Mouse (Mus musculus) MEL (cell line): ENCODE measurements at regions not wholly inside any gene's neighbourhood (a gene's known extent, or its start where the extent isn't known, plus 50 kb on each side); places are given as distances from the start of the nearest gene placed in this dataset.

ENCODE experiments used
- DNase-seq: peaks from one replicate; pipeline ENCODE4 v3.0.0; 2011; ENCODE audit warnings: low read depth, low spot score
- H3K27ac ChIP-seq: 2 replicates; pipeline ENCODE4 v1.5.1; 2012; ENCODE audit warnings: low read depth, mild to moderate bottlenecking, control low read depth, low read length, moderate library complexity; ENCODE audit not compliant: control insufficient read depth
- H3K27me3 ChIP-seq, 2 experiments: fragments of 150-350 bp in 1 of 2; sonication (generic) in 1 of 2; 2 replicates each; pipeline ENCODE4 v1.6.1; 2012; ENCODE audit warnings: low read length in 2 of 2, mild to moderate bottlenecking in 2 of 2, improper control_type of control experiment in 1 of 2, moderate library complexity in 1 of 2; ENCODE audit not compliant: insufficient read depth in 2 of 2, control insufficient read depth in 1 of 2
- H3K36me3 ChIP-seq, 2 experiments: 2 replicates each; pipeline ENCODE4 v1.6.1; 2012 to 2014; ENCODE audit warnings: low read length in 2 of 2, improper control_type of control experiment in 1 of 2, inconsistent platforms in 1 of 2, mild to moderate bottlenecking in 1 of 2; ENCODE audit not compliant: insufficient read depth in 2 of 2, control insufficient read depth in 1 of 2
- H3K4me1 ChIP-seq, 2 experiments: fragments of 150-350 bp in 1 of 2; sonication (generic) in 1 of 2; 2 replicates each; pipeline ENCODE4 v1.6.1; 2012; ENCODE audit warnings: low read length in 2 of 2, improper control_type of control experiment in 1 of 2, mild to moderate bottlenecking in 1 of 2; ENCODE audit not compliant: insufficient read depth in 2 of 2, control insufficient read depth in 1 of 2
- H3K4me3 ChIP-seq, 2 experiments: fragments of 150-350 bp in 1 of 2; sonication (generic) in 1 of 2; 2 replicates each; pipeline ENCODE4 v1.5.1; 2012; ENCODE audit warnings: low read depth in 2 of 2, low read length in 2 of 2, mild to moderate bottlenecking in 2 of 2, moderate library complexity in 2 of 2, control low read depth in 1 of 2, improper control_type of control experiment in 1 of 2; ENCODE audit not compliant: control insufficient read depth in 1 of 2, insufficient read depth in 1 of 2
- H3K79me2 ChIP-seq: 2 replicates; pipeline ENCODE4 v1.6.1; 2012; ENCODE audit warnings: mild to moderate bottlenecking, low read length, moderate library complexity; ENCODE audit not compliant: control insufficient read depth, poor library complexity, insufficient read depth
- H3K9ac ChIP-seq: 2 replicates; pipeline ENCODE4 v1.6.1; 2012; ENCODE audit warnings: low read depth, mild to moderate bottlenecking, control low read depth, low read length, moderate library complexity; ENCODE audit not compliant: control insufficient read depth, poor library complexity, severe bottlenecking
- H3K9me3 ChIP-seq: fragments of 150-350 bp; sonication (generic); replicated peaks from 2 replicates; pipeline ENCODE4 v1.6.1; 2012; ENCODE audit warnings: mild to moderate bottlenecking, low read length, improper control_type of control experiment, moderate library complexity; ENCODE audit not compliant: insufficient read depth
- BHLHE40 ChIP-seq: IDR thresholded peaks from 2 replicates; pipeline ENCODE4 v1.6.1; 2012; ENCODE audit warnings: low read depth, mild to moderate bottlenecking, inconsistent platforms, low read length, improper control_type of control experiment, borderline replicate concordance
- CHD1 ChIP-seq: IDR thresholded peaks from 2 replicates; pipeline ENCODE4 v1.6.1; 2012; ENCODE audit warnings: low read depth, mild to moderate bottlenecking, inconsistent platforms, low read length, improper control_type of control experiment
- CTCF ChIP-seq, 3 experiments: IDR thresholded peaks in 2 of 3; conservative IDR thresholded peaks in 1 of 3; 2 replicates each; pipeline ENCODE4 v1.5.1; 2011 to 2012; ENCODE audit warnings: low read length in 3 of 3, low read depth in 2 of 3, mild to moderate bottlenecking in 2 of 3, improper control_type of control experiment in 1 of 3, inconsistent platforms in 1 of 3, mixed read lengths in 1 of 3, moderate library complexity in 1 of 3; ENCODE audit not compliant: control insufficient read depth in 1 of 3, insufficient read depth in 1 of 3, poor library complexity in 1 of 3, severe bottlenecking in 1 of 3
- E2F4 ChIP-seq: IDR thresholded peaks from 2 replicates; pipeline ENCODE4 v1.6.1; 2011; ENCODE audit warnings: low read depth, low read length, improper control_type of control experiment, borderline replicate concordance
- ELF1 ChIP-seq: IDR thresholded peaks from 2 replicates; pipeline ENCODE4 v1.6.1; 2014; ENCODE audit warnings: low read depth, mild to moderate bottlenecking, inconsistent platforms, low read length, improper control_type of control experiment, moderate library complexity
- ETS1 ChIP-seq: IDR thresholded peaks from 2 replicates; pipeline ENCODE4 v1.6.1; 2012; ENCODE audit warnings: low read depth, mild to moderate bottlenecking, inconsistent platforms, low read length, improper control_type of control experiment, moderate library complexity
- GATA1 ChIP-seq: IDR thresholded peaks from 2 replicates; pipeline ENCODE4 v1.6.1; 2011; ENCODE audit warnings: low read depth, low read length, improper control_type of control experiment
- HCFC1 ChIP-seq: IDR thresholded peaks from 2 replicates; pipeline ENCODE4 v1.6.1; 2012; ENCODE audit warnings: low read depth, mild to moderate bottlenecking, inconsistent platforms, low read length, improper control_type of control experiment, moderate library complexity
- JUND ChIP-seq: IDR thresholded peaks from 2 replicates; pipeline ENCODE4 v1.6.1; 2011; ENCODE audit warnings: low read depth, mild to moderate bottlenecking, improper control_type of control experiment, low read length
- KAT2A ChIP-seq: conservative IDR thresholded peaks from 2 replicates; pipeline ENCODE4 v1.6.1; 2012; ENCODE audit warnings: low read depth, low read length, improper control_type of control experiment, inconsistent platforms
- MAFK ChIP-seq: IDR thresholded peaks from 2 replicates; pipeline ENCODE4 v1.6.1; 2011; ENCODE audit warnings: low read depth, mild to moderate bottlenecking, low read length, improper control_type of control experiment, borderline replicate concordance
- MAX ChIP-seq: IDR thresholded peaks from 2 replicates; pipeline ENCODE4 v1.6.1; 2011; ENCODE audit warnings: low read length, improper control_type of control experiment
- MAZ ChIP-seq: IDR thresholded peaks from 2 replicates; pipeline ENCODE4 v1.6.1; 2012; ENCODE audit warnings: low read depth, mild to moderate bottlenecking, inconsistent platforms, low read length, improper control_type of control experiment
- MEF2A ChIP-seq: IDR thresholded peaks from 2 replicates; pipeline ENCODE4 v1.6.1; 2014; ENCODE audit warnings: low read depth, mild to moderate bottlenecking, inconsistent platforms, low read length, improper control_type of control experiment; ENCODE audit not compliant: poor library complexity, insufficient replicate concordance, severe bottlenecking; ENCODE audit errors: extremely low read depth
- MXI1 ChIP-seq: IDR thresholded peaks from 2 replicates; pipeline ENCODE4 v1.6.1; 2011; ENCODE audit warnings: mild to moderate bottlenecking, low read depth, low read length, improper control_type of control experiment
- NELFE ChIP-seq: IDR thresholded peaks from 2 replicates; pipeline ENCODE4 v1.6.1; 2011; ENCODE audit warnings: low read depth, low read length, improper control_type of control experiment
- NRF1 ChIP-seq: IDR thresholded peaks from 2 replicates; pipeline ENCODE4 v1.6.1; 2014; ENCODE audit warnings: low read depth, mild to moderate bottlenecking, inconsistent platforms, low read length, improper control_type of control experiment, moderate library complexity; ENCODE audit not compliant: poor library complexity, insufficient read depth, severe bottlenecking
- POLR2AphosphoS2 ChIP-seq: IDR thresholded peaks from 2 replicates; pipeline ENCODE4 v1.6.1; 2011; ENCODE audit warnings: low read length, improper control_type of control experiment
- POLR2AphosphoS5 ChIP-seq: IDR thresholded peaks from 2 replicates; pipeline ENCODE4 v1.6.1; 2012; ENCODE audit warnings: low read depth, borderline replicate concordance, mild to moderate bottlenecking, inconsistent platforms, low read length, moderate library complexity, mixed read lengths
- SIN3A ChIP-seq: IDR thresholded peaks from 2 replicates; pipeline ENCODE4 v1.6.1; 2012; ENCODE audit warnings: low read length, improper control_type of control experiment, inconsistent platforms
- TAL1 ChIP-seq: IDR thresholded peaks from 2 replicates; pipeline ENCODE4 v1.6.1; 2012; ENCODE audit warnings: mild to moderate bottlenecking, inconsistent platforms, low read length, moderate library complexity, mixed read lengths
- TBP ChIP-seq: IDR thresholded peaks from 2 replicates; pipeline ENCODE4 v1.8.0; 2011; ENCODE audit warnings: low read depth, low read length, improper control_type of control experiment
- UBTF ChIP-seq: IDR thresholded peaks from 2 replicates; pipeline ENCODE4 v1.6.1; 2012; ENCODE audit warnings: low read depth, mild to moderate bottlenecking, inconsistent platforms, low read length, improper control_type of control experiment, moderate library complexity, borderline replicate concordance; ENCODE audit not compliant: insufficient read depth
- USF1 ChIP-seq: IDR thresholded peaks from 2 replicates; pipeline ENCODE4 v1.6.1; 2014; ENCODE audit warnings: low read depth, mild to moderate bottlenecking, inconsistent platforms, low read length, improper control_type of control experiment, moderate library complexity
- ZMIZ1 ChIP-seq: IDR thresholded peaks from 2 replicates; pipeline ENCODE4 v1.6.1; 2012; ENCODE audit warnings: low read depth, mild to moderate bottlenecking, inconsistent platforms, low read length, improper control_type of control experiment, moderate library complexity

DNA sequence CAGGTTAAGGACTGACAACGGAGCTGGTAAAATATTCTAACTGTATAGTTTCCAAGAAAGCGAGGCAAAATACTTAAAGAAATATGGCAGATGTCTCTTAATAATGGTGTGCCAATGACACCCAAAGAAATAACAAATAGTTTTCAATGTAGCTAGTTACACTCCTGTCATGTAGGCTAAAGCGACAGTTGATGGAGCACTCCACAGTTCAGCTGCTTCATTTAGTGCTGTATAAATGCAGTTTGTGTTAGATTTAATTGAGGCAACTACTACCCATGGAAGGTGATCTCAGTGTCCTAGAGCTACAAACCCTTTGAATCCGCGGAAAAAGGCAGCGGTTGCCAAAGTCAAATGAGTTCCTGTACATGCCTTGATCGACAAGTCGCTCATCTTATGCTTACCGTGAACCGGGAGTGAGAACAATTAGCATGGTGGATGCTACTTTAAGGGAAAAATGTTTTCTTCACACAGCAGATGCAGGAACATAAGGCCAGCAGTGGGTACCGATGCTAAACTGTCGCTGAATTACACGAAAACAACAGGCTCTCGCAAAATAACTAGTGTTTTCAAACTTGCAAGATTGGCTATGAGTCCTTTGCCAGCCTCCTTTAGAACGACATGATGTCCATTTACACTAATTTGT is 961.4 kb downstream of the Mat2b start:
- H3K79me2 ChIP-seq, result no peaks in the 10 kb centered on the region
- no peak overlapping the region for H3K4me3 ChIP-seq
- H3K9ac ChIP-seq, result no peak overlapping the region
- no peak for TF ChIP-seq ELF1
- TF ChIP-seq JUND, result no peak
- TF ChIP-seq MEF2A, result no peak
- no peak for TF ChIP-seq E2F4
- no peak for TF ChIP-seq MAX
- no peak for TF ChIP-seq MAZ
- TF ChIP-seq CHD1, result no peak
- no peak for TF ChIP-seq NELFE
- TF ChIP-seq UBTF, result no peak
- no peak for TF ChIP-seq USF1
- no peak for TF ChIP-seq MXI1
- TF ChIP-seq TBP, result no peak
- no peak for TF ChIP-seq KAT2A
- TF ChIP-seq NRF1, result no peak
- no peak for TF ChIP-seq GATA1
- TF ChIP-seq MAFK, result no peak
- no peak for TF ChIP-seq TAL1
- no peak for TF ChIP-seq SIN3A
- H3K36me3 ChIP-seq, result no peaks in the 10 kb centered on the region
- no peaks in the 10 kb centered on the region for H3K27me3 ChIP-seq
- no peak for DNase-seq
- H3K4me1 ChIP-seq, result no peaks in the 10 kb centered on the region
- no peak overlapping the region for H3K27ac ChIP-seq
- H3K9me3 ChIP-seq, result no peaks in the 10 kb centered on the region

DNA sequence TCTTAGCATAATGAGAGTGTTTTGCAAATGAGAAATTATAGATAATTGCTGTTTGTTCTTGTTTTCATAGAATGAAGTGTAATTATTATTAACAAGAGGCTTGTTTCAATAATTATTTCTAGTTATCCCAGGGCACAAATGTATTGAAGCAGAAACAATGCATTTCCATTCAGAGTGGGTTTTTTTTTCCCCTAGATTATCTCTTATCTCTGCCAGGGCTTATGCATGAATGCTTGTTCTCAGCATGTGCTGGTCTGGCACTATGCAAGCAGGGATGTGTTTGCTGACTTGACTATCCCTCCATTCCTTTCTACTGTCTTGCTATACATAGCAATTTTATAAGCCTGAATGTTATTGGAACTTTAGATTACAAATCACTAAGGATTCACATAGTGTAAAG is 971.4 kb downstream of the Mat2b start:
- H3K27ac ChIP-seq, result no peak overlapping the region
- H3K9ac ChIP-seq, result no peak overlapping the region
- H3K27me3 ChIP-seq, result no peaks in the 10 kb centered on the region; a peak in 1 of 4 replicates
- no peak for DNase-seq
- H3K9me3 ChIP-seq, result no peaks in the 10 kb centered on the region
- H3K4me1 ChIP-seq, result no peaks in the 10 kb centered on the region
- no peaks in the 10 kb centered on the region for H3K79me2 ChIP-seq
- no peak for TF ChIP-seq HCFC1
- TF ChIP-seq CTCF (IDR thresholded peaks at IDR 0.05 in 2 of 3, conservative IDR thresholded peaks at IDR 0.05 in 1 of 3; ENCODE audit: control insufficient read depth in 1 of 3, insufficient read depth in 1 of 3, low read depth in 2 of 3, low read length in 3 of 3, poor library complexity in 1 of 3, severe bottlenecking in 1 of 3), result no peak
- no peak for TF ChIP-seq ETS1
- TF ChIP-seq ZMIZ1, result no peak
- no peak for TF ChIP-seq BHLHE40
- no peak for TF ChIP-seq POLR2AphosphoS5
- no peak for TF ChIP-seq POLR2AphosphoS2
- H3K4me3 ChIP-seq, result no peak overlapping the region
- H3K36me3 ChIP-seq, result no peaks in the 10 kb centered on the region
